Mouse (Mus musculus) testis, adult 10 weeks (tissue): Measurements from ENCODE around the gene Eno4. TPM values are rescaled to one million over a fixed set of nuclear protein-coding genes. Genes with fewer than 3 reads are reported as not detected.

ENCODE experiments used
- polyA plus RNA-seq: library from polyadenylated mRNA; stranded (reverse); fragments of 350-450 nt; fragmentation: Illumina TruSeq; extraction: RNeasy Lipid Tissue Mini Kit (QIAGEN cat#74804); gene quantifications from one replicate; pipeline ENCODE4 v1.2.3, GENCODE M21; 2014; ENCODE audit warnings: low read depth, low replicate concordance

Gene Eno4
- 29.0 TPM for polyA plus RNA-seq

DNA sequence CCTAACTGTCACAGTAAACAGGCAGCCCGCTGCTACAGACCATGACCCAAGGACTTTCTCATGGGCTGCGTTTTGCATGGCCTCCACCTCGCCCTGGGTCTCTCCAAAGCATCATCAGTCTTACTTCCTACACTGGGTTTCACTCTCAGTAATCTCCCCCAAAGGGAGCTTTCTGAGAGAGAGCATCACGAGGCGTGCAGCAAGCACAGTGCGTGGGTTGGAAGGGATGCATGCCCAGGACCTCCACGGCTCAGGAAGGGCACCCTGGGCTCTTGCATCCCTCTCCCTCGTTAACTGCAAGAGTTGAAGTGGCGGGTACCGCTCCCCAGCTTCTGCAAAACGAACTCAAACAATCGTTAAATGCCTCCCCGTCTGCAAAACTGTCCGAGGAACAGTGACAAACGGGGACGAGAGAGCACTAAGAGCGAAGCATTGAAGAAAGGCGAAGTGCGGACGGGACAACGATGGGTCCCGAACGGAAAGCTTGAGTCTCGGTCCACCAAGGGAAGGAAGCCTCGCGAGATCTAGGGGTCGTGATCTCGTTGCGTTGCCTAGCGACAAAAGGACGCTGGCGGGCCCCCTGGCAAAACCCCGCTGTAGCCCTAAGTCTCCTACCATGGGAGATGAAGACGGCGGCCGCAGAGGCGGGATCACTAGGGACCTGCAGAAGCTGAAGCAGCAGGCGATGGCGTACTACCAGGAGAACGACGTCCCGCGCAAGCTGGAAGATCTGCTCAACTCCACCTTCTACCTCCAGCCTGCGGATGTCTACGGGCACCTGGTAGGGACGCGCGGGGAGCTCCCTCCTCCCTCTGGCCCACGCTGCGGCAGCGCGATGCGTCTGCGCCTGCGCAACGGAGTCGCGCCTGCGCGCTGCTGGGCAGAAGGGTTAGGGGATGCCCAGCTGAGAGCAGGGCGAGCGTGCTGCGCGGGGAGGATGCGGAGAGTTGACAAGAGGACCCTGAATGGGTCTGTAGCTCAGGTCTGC is at the start of gene Eno4, which contains the start of gene Hspa12a:
Eno4 (plus strand) TSS at position 585 of the 988 bp plus-strand sequence.
Hspa12a (minus strand) TSS at position 814 of the 988 bp plus-strand sequence.

Other genes starting within 250 kb of the Eno4 start
- not detected for gene Pnliprp1, start 214.5 kb upstream of the Eno4 start, polyA plus RNA-seq
- 0.56 TPM for gene Pnliprp2, start 183.7 kb upstream of the Eno4 start, polyA plus RNA-seq
- gene 1700019N19Rik, start 149.0 kb upstream of the Eno4 start, polyA plus RNA-seq: 92.6 TPM
- 13.1 TPM for gene Hspa12a, start 229 bp downstream of the Eno4 start, polyA plus RNA-seq
- gene Shtn1, start 132.7 kb downstream of the Eno4 start, polyA plus RNA-seq: 20.0 TPM
- not detected for gene Vax1, start 226.6 kb downstream of the Eno4 start, polyA plus RNA-seq